Mouse (Mus musculus) lung, postnatal 36 days (tissue): ENCODE results near the gene Gm29423.
"Not testable (repeated sequence)": the region's sequence is repeated elsewhere in the genome, so short reads cannot be mapped to it uniquely, and the experiment has no call there.

Experiments
- DNase-seq: peaks from one replicate; pipeline ENCODE4 v3.0.0; 2022; ENCODE audit warnings: mixed read lengths

Gm29423 gene

DNA sequence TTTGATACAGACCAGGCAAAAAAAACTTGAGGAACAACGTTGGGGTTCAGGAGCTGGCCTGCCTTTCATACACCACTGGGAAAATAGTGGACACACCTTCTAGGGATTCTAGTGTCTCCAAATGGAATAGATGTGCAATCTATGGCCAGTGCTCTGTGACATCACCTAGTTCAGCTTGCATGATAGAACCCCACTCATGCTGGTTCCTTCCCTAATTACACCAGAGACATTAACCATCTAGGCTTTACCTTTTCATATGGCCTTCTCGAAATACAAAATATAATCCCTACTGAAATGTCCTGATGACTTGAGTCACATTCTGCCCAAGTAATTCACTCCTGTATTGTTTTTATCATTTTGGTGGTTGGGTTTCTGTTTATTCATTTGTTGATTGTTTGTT, at the start of gene Gm29423, which contains the start of gene Gm29644:
Gm29423 (minus strand) TSS at position 101 of the 400 bp plus-strand sequence.
Gm29644 (minus strand) TSS at position 157 of the 400 bp plus-strand sequence.
- not testable (repeated sequence) for DNase-seq

- not testable (repeated sequence) for DNase-seq
Observed at GRCm38 (mm10) chrY:70273542-70273941, 29.5 kb downstream of the Gm29423 start, which contains the start of gene Gm21118. Gene Gm21118, minus strand, starts transcription at chrY:70273642.
